Mouse (Mus musculus) heart, embryonic 16.5 days (tissue): ENCODE data around the gene Tulp4. TPM values are rescaled to one million over a fixed set of nuclear protein-coding genes. Genes with fewer than 3 reads are reported as not detected.
"Not testable (repeated sequence)": the region's sequence is repeated elsewhere in the genome, so short reads cannot be mapped to it uniquely, and the experiment has no call there.

ENCODE experiments used
- ATAC-seq: fragments of 200-750 bp; cut with Nextera tagmentation; replicated peaks from 2 replicates; pipeline ENCODE4 v1.8.0; 2017; ENCODE audit warnings: moderate number of reproducible peaks; ENCODE audit not compliant: insufficient read depth, low FRiP score; ENCODE audit errors: extremely low read depth
- H3K27ac ChIP-seq: fragments of 300-500 bp; sonication (generic); 2 replicates; pipeline ENCODE4 v1.5.1; 2014; ENCODE audit warnings: mild to moderate bottlenecking, low read length, control low read depth, moderate library complexity
- H3K27me3 ChIP-seq: fragments of 300-500 bp; sonication (generic); 2 replicates; pipeline ENCODE4 v1.6.1; 2014; ENCODE audit warnings: low read length, mixed read lengths; ENCODE audit not compliant: control insufficient read depth, insufficient read depth
- H3K36me3 ChIP-seq: fragments of 300-500 bp; sonication (generic); 2 replicates; pipeline ENCODE4 v1.6.1; 2014; ENCODE audit not compliant: control insufficient read depth, insufficient read depth
- H3K4me1 ChIP-seq: fragments of 300-500 bp; sonication (generic); 2 replicates; pipeline ENCODE4 v1.6.1; 2014; ENCODE audit warnings: low read length, mixed read lengths; ENCODE audit not compliant: control insufficient read depth, insufficient read depth
- H3K4me2 ChIP-seq: fragments of 300-500 bp; sonication (generic); 2 replicates; pipeline ENCODE4 v1.6.1; 2014; ENCODE audit warnings: low read depth, mild to moderate bottlenecking, control low read depth, low read length
- H3K4me3 ChIP-seq: fragments of 300-500 bp; sonication (generic); 2 replicates; pipeline ENCODE4 v1.5.1; 2014; ENCODE audit warnings: mild to moderate bottlenecking, control low read depth, low read length
- H3K9ac ChIP-seq: fragments of 300-500 bp; sonication (generic); 2 replicates; pipeline ENCODE4 v1.6.1; 2014; ENCODE audit warnings: low read length, control low read depth
- H3K9me3 ChIP-seq: fragments of 300-500 bp; sonication (generic); replicated peaks from 2 replicates; pipeline ENCODE4 v1.6.1; 2016; ENCODE audit warnings: low read length; ENCODE audit not compliant: control insufficient read depth
- WGBS: fragments of 180-500 bp; shearing (Covaris S2); extraction: QIAGEN DNeasy Blood & Tissue Kit; methylation state at CpG from one replicate; pipeline ENCODE4 v1.1.7; 2014; 5-methylcytosine and 5-hydroxymethylcytosine counted together
- polyA plus RNA-seq: library from polyadenylated mRNA; unstranded; fragments of >200 nt; fragmentation: Nextera tagmentation; extraction: Ambion mirVana; gene quantifications from 2 replicates; pipeline ENCODE4 v1.2.1, GENCODE M21; 2015

Gene Tulp4
- polyA plus RNA-seq, 1 experiment from 2014 or later = 70.2 TPM

DNA sequence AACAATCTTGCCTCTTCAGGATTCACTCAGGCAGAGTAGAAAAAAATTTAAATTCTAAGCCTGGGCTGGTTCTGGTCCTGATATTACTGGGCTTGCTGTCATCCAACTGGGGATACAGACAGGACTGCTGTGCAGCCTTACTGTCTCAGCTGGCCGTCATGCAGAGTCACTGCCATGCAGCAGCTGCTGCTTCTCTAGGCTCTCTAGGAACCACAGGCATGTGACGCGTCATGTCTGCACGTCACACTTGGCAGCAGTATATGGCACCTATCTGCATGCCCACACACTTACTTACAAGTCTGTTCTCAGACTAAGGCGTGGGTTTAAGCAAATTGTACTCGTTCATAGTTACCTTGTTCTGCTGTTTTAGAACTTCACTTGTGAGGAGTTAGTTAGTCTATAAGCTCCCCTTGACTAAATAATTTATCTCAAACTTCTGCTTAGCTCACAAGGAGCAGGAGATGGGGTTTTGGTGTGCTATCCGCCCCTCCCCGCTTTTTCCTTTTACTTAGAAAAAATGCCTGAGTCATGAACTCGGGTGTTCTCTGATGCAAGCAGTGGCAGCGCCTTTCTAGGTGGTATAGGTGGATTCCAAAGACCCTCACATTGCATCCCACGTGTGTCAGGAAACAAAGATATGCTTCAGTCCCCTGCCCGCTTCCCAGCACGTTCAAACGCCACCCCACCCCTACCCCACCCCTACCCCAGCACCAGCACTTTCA lies 96.3 kb downstream of the Tulp4 start:
- no peak overlapping the region for H3K4me2 ChIP-seq
- no peak overlapping the region for H3K9ac ChIP-seq
- 64% methylated on average over 14 of the region's 14 CpGs for WGBS

DNA sequence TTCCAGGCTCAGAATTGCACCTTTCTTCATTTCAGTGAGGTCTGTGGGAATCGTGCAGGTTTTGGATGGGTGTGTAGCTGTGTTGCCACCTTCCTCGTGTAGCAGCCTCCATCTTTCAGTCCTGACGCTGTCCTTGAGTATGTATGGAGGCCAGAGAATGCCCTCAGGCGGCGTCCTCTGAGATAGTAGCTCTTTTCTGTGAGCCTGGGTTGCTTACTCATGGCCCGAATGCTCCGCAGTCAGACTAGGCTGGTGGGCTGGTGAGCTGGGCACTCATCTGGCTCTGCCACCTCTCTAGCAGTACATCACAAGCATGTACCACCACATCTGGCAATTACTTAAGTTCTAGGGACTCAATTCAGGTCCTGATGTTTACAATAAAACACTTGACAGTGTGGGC lies 96.9 kb downstream of the Tulp4 start:
- Histone ChIP-seq H3K9me3 (no peaks in the 10 kb centered on the region), H3K9ac (no peak overlapping the region), H3K4me2 (no peak overlapping the region), H3K27ac (0 out of 2 replicates have a peak overlapping the region, but pooled peaks have one; percentile 7), H3K36me3 (0 out of 2 replicates have a peak, but pooled peaks cover 4% of the 10 kb centered on the region), H3K27me3 (no peaks in the 10 kb centered on the region), H3K4me3 (no peak overlapping the region), H3K4me1 (peaks cover 12% of the 10 kb centered on the region)
- ATAC-seq = no peak
- WGBS = 63% methylated on average over 7 of the region's 7 CpGs

More for the DNA sequence above, 96.3 kb downstream of the Tulp4 start:
- no peak for ATAC-seq
- peaks cover 12% of the 10 kb centered on the region for H3K4me1 ChIP-seq
- no peak overlapping the region for H3K4me3 ChIP-seq
- 0 out of 2 replicates have a peak, but pooled peaks cover 4% of the 10 kb centered on the region for H3K36me3 ChIP-seq
- no peaks in the 10 kb centered on the region for H3K27me3 ChIP-seq
- no peak overlapping the region for H3K27ac ChIP-seq
- no peaks in the 10 kb centered on the region for H3K9me3 ChIP-seq

DNA sequence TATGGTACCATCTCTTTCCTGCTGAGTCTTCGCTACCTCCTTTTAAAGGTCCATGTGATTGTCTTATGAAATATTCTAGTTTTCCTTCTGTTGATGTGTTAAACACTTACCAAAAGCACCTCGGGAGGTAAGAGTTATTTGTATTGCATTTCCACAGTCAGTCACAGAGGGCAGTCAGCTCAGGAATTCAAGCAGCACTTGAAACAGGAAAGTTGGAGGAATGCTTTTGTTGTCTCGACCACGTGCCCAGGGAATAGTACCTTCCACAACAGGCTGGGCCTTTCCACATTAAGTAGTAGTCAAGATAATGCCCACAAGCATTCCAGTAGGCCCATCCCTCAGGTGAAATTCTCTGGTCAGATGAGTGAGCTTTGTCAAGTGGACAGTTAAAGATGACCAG lies 97.6 kb downstream of the Tulp4 start:
- no peak overlapping the region for H3K9ac ChIP-seq
- H3K27ac ChIP-seq = peak overlapping the region; percentile 3
- no peaks in the 10 kb centered on the region for H3K9me3 ChIP-seq
- no peak overlapping the region for H3K4me2 ChIP-seq
- WGBS = 27% methylated on average over 4 of the region's 4 CpGs
- 0 out of 2 replicates have a peak, but pooled peaks cover 4% of the 10 kb centered on the region for H3K36me3 ChIP-seq
- H3K27me3 ChIP-seq = no peaks in the 10 kb centered on the region
- no peak overlapping the region for H3K4me3 ChIP-seq
- ATAC-seq = no peak
- peaks cover 12% of the 10 kb centered on the region for H3K4me1 ChIP-seq

DNA sequence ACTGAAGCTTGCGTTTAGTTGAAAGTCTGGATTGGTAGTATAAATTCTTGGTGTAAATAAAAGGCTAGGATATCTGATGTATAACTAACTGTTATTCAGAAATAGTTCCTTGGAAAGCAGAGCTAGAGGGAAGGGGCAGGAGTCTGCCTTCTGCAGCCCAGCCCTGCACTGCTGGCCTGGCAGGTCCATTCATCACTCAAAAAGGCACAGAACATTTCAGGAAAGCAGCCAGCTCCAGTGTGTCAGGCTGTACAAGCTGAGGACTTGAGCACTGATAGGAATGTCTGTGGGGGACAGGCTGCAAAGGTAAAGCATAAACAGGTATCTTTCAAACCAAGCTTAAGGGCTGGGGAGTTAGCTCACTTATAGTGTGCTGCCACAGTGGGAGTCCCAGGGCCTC lies 105.5 kb downstream of the Tulp4 start:
- peak; percentile 64 for ATAC-seq
- peaks cover 22% of the 10 kb centered on the region for H3K4me1 ChIP-seq
- H3K9me3 ChIP-seq = no peaks in the 10 kb centered on the region
- no peak overlapping the region for H3K9ac ChIP-seq
- 64% methylated on average over 1 of the region's 1 CpGs for WGBS
- no peaks in the 10 kb centered on the region for H3K27me3 ChIP-seq
- H3K4me3 ChIP-seq = no peak overlapping the region
- peaks cover 15% of the 10 kb centered on the region for H3K36me3 ChIP-seq
- H3K4me2 ChIP-seq = no peak overlapping the region
- H3K27ac ChIP-seq = peak overlapping the region; percentile 54

- peak overlapping the region; percentile 80 for H3K27ac ChIP-seq
- WGBS = 85% methylated on average over 4 of the region's 4 CpGs
Observed at GRCm38 (mm10) chr17:6215640-6216039, 109.4 kb downstream of the Tulp4 start.

GRCm38 (mm10) chr17:6216514-6216913 lies 110.3 kb downstream of the Tulp4 start:
- H3K4me2 ChIP-seq = no peak overlapping the region
- 0 out of 2 replicates have a peak overlapping the region, but pooled peaks have one; percentile 4 for H3K9ac ChIP-seq
- H3K27ac ChIP-seq = peak overlapping the region; percentile 80
- 69% methylated on average over 10 of the region's 10 CpGs for WGBS
- peaks cover 16% of the 10 kb centered on the region for H3K4me1 ChIP-seq
- H3K4me3 ChIP-seq = no peak overlapping the region
- no peaks in the 10 kb centered on the region for H3K9me3 ChIP-seq
- H3K27me3 ChIP-seq = no peaks in the 10 kb centered on the region
- peak; percentile 81 for ATAC-seq
- peaks cover 15% of the 10 kb centered on the region for H3K36me3 ChIP-seq

More at GRCm38 (mm10) chr17:6215640-6216039, 109.4 kb downstream of the Tulp4 start:
- Histone ChIP-seq H3K9ac (0 out of 2 replicates have a peak overlapping the region, but pooled peaks have one; percentile 4), H3K4me2 (no peak overlapping the region), H3K36me3 (peaks cover 15% of the 10 kb centered on the region), H3K4me3 (no peak overlapping the region), H3K9me3 (no peaks in the 10 kb centered on the region), H3K4me1 (peaks cover 24% of the 10 kb centered on the region), H3K27me3 (no peaks in the 10 kb centered on the region)
- no peak for ATAC-seq

GRCm38 (mm10) chr17:6232633-6233032 lies 126.4 kb downstream of the Tulp4 start:
- not testable (repeated sequence) for H3K4me3 ChIP-seq, H3K9me3 ChIP-seq, H3K27ac ChIP-seq, H3K4me1 ChIP-seq, H3K9ac ChIP-seq, H3K4me2 ChIP-seq, ATAC-seq, H3K36me3 ChIP-seq, H3K27me3 ChIP-seq
- no CpG with 5 or more reads among the region's 7 CpGs for WGBS

DNA sequence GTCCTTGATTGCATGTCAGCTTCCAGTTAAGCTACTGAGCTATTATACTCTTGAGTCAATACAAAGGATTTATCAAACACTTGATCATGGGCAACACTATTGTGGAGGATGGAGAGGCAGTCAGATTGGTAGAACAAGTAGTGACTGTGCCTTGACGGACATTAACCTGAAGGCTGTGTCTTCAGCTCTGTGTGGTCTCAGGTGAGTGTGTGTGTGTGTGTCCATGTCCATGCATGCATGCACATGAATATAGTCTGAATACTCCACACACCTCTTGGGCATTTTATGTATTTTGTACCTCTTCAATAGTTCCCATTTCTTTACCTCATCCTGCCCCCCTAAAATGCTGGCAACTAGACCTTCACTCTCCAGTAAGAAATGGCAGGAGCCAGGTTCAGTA lies 145.1 kb downstream of the Tulp4 start:
- not testable (repeated sequence) for H3K27ac ChIP-seq, ATAC-seq, H3K9me3 ChIP-seq, H3K4me2 ChIP-seq, H3K4me3 ChIP-seq, H3K36me3 ChIP-seq, H3K4me1 ChIP-seq, H3K27me3 ChIP-seq, H3K9ac ChIP-seq
- WGBS = 88% methylated on average over 1 of the region's 1 CpGs

- not testable (repeated sequence) for ATAC-seq, H3K4me2 ChIP-seq, H3K36me3 ChIP-seq, H3K4me3 ChIP-seq, H3K9me3 ChIP-seq, H3K4me1 ChIP-seq, H3K27ac ChIP-seq, H3K27me3 ChIP-seq, H3K9ac ChIP-seq
- 0% methylated on average over 14 of the region's 51 CpGs for WGBS
Observed at GRCm38 (mm10) chr17:6256400-6257069, 150.3 kb downstream of the Tulp4 start, which contains the start of gene Tmem181a. TSS of gene Tmem181a (plus strand) at chr17:6256860.
